Mouse (Mus musculus) liver, adult 2 months (tissue): ENCODE measurements around the gene Timm9.

Source experiments
- CTCF ChIP-seq: fragments of 200-500 bp; IDR thresholded peaks from 2 replicates; pipeline ENCODE4 v1.5.1; 2011; ENCODE audit warnings: low read depth, low read length, control low read depth
- POLR2A ChIP-seq: fragments of 200-500 bp; IDR thresholded peaks from 2 replicates; pipeline ENCODE4 v1.6.1; 2011; ENCODE audit warnings: low read length, control low read depth; ENCODE audit not compliant: insufficient read depth; ENCODE audit errors: extremely low read depth

GRCm38 (mm10) chr12:71123286-71123685 is 13.2 kb downstream of the Timm9 start:
- TF ChIP-seq CTCF (no peak), POLR2A (no peak)
